Mouse (Mus musculus) small intestine, adult 2 months (tissue): ENCODE results near the gene Senp8.
"Not testable (repeated sequence)": the region's sequence is repeated elsewhere in the genome, so short reads cannot be mapped to it uniquely, and the experiment has no call there.

Experiments
- CTCF ChIP-seq: fragments of 200-500 bp; IDR thresholded peaks from 2 replicates; pipeline ENCODE4 v1.5.1; 2012; ENCODE audit warnings: low read depth, mild to moderate bottlenecking, control low read depth, inconsistent platforms, low read length, moderate library complexity, mixed read lengths; ENCODE audit not compliant: insufficient replicate concordance, insufficient read length; ENCODE audit errors: extremely low read depth
- POLR2A ChIP-seq: fragments of 200-500 bp; IDR thresholded peaks from 2 replicates; pipeline ENCODE4 v1.6.1; 2012; ENCODE audit warnings: low read depth, mild to moderate bottlenecking, control low read depth, inconsistent platforms, low read length, moderate library complexity

- TF ChIP-seq POLR2A, CTCF: not testable (repeated sequence)
Observed at GRCm38 (mm10) chr9:59766966-59767461, 16.5 kb upstream of the Senp8 start.
